Mouse (Mus musculus): ENCODE results near the gene Mtmr3. TPM values are rescaled to one million over a fixed set of nuclear protein-coding genes. Genes with fewer than 3 reads are reported as not detected.
A peak's percentile ranks its signal among the peaks of the same experiment; 100 is the strongest.

Gene Mtmr3
- polyA plus RNA-seq, 1 experiment from 2014 or later = 44.1 TPM

- H3K27ac ChIP-seq (replicated peaks; ENCODE audit: low read depth, low read length) = no peak overlapping the region
- no peak overlapping the region for H3K4me2 ChIP-seq (ENCODE audit: low read length)
- H3K4me3 ChIP-seq (replicated peaks; ENCODE audit: low read depth, low read length) = no peak overlapping the region
- H3K27me3 ChIP-seq (ENCODE audit: control insufficient read depth, insufficient read depth, low read length) = no peaks in the 10 kb centered on the region
- H3K9ac ChIP-seq (replicated peaks; ENCODE audit: low read length) = no peak overlapping the region
- ATAC-seq (ENCODE audit: low FRiP score, low TSS enrichment) (no peak), DNase-seq (no peak)
- WGBS = 96% methylated on average over 4 of the region's 4 CpGs
- no peaks in the 10 kb centered on the region for H3K9me3 ChIP-seq (ENCODE audit: control insufficient read depth, low read length)
- peaks cover 88% of the 10 kb centered on the region for H3K36me3 ChIP-seq (ENCODE audit: control insufficient read depth, insufficient read depth, low read length)
- H3K4me1 ChIP-seq (ENCODE audit: control insufficient read depth, insufficient read depth, low read length) = no peaks in the 10 kb centered on the region
Observed at GRCm38 (mm10) chr11:4489207-4489606, 105.5 kb downstream of the Mtmr3 start.

DNA sequence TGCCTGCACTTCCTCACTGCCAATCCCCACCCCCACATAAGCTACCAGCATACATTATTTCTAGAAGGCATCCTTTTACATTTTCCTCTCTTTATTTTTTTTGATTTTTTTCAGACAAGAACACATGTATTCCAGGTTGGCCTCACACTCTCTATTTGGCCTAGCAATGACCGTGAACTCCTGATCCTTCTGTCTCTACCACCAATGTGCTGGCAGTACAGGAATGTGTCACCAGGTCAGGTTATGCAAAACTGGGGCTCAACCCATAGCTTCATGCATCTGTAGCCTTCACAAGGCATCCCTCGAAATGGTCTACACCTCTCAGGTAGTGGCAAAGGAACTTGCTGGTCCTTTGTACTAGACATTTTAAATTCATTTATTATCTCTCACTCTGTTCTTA is 105.9 kb downstream of the Mtmr3 start:
- 98% methylated on average over 2 of the region's 2 CpGs for WGBS
- no peaks in the 10 kb centered on the region for H3K27me3 ChIP-seq (ENCODE audit: control insufficient read depth, insufficient read depth, low read length)
- peaks cover 90% of the 10 kb centered on the region for H3K36me3 ChIP-seq (ENCODE audit: control insufficient read depth, insufficient read depth, low read length)
- H3K4me2 ChIP-seq (ENCODE audit: low read length) = no peak overlapping the region
- H3K4me3 ChIP-seq (replicated peaks; ENCODE audit: low read depth, low read length) = no peak overlapping the region
- H3K9ac ChIP-seq (replicated peaks; ENCODE audit: low read length) = no peak overlapping the region
- ATAC-seq (ENCODE audit: low FRiP score, low TSS enrichment) (no peak), DNase-seq (no peak)
- H3K4me1 ChIP-seq (ENCODE audit: control insufficient read depth, insufficient read depth, low read length) = no peaks in the 10 kb centered on the region
- H3K27ac ChIP-seq (replicated peaks; ENCODE audit: low read depth, low read length) = no peak overlapping the region
- H3K9me3 ChIP-seq (ENCODE audit: control insufficient read depth, low read length) = no peaks in the 10 kb centered on the region

DNA sequence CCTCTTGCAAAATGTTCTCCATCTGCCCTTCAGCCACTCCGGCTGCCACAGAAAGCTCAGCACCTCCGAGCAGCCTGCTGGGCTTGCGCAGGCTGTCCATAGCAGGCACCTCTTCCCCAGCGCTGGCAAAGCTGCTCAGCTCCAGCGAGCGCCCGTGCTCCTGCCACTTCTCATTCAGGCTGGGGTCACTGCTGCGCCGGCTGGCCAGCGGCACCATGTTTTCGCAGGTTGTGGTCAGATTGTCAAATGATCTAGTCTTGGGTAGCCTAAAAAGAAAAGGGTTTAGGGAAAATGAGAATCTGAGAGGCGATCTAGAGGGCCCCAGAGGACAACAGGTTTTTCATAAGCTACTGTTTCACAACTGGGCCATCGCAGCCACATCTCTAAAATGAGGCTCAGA is 106.3 kb downstream of the Mtmr3 start:
- no peak overlapping the region for H3K9ac ChIP-seq (replicated peaks; ENCODE audit: low read length)
- H3K27me3 ChIP-seq (ENCODE audit: control insufficient read depth, insufficient read depth, low read length) = no peaks in the 10 kb centered on the region
- peaks cover 93% of the 10 kb centered on the region for H3K36me3 ChIP-seq (ENCODE audit: control insufficient read depth, insufficient read depth, low read length)
- ATAC-seq (ENCODE audit: low FRiP score, low TSS enrichment) = no peak
- no peak overlapping the region for H3K4me3 ChIP-seq (replicated peaks; ENCODE audit: low read depth, low read length)
- no peaks in the 10 kb centered on the region for H3K4me1 ChIP-seq (ENCODE audit: control insufficient read depth, insufficient read depth, low read length)
- no peak overlapping the region for H3K4me2 ChIP-seq (ENCODE audit: low read length)
- H3K27ac ChIP-seq (replicated peaks; ENCODE audit: low read depth, low read length) = no peak overlapping the region
- H3K9me3 ChIP-seq (ENCODE audit: control insufficient read depth, low read length) = no peaks in the 10 kb centered on the region
- 96% methylated on average over 13 of the region's 13 CpGs for WGBS
- DNase-seq = no peak

- no peak overlapping the region for H3K4me3 ChIP-seq (replicated peaks; ENCODE audit: low read depth, low read length)
- H3K4me2 ChIP-seq (ENCODE audit: low read length) = no peak overlapping the region
- H3K4me1 ChIP-seq (ENCODE audit: control insufficient read depth, insufficient read depth, low read length) = no peaks in the 10 kb centered on the region
- no peaks in the 10 kb centered on the region for H3K9me3 ChIP-seq (ENCODE audit: control insufficient read depth, low read length)
- H3K27me3 ChIP-seq (ENCODE audit: control insufficient read depth, insufficient read depth, low read length) = no peaks in the 10 kb centered on the region
- peak; percentile 46 for DNase-seq
- no peak overlapping the region for H3K9ac ChIP-seq (replicated peaks; ENCODE audit: low read length)
- H3K27ac ChIP-seq (replicated peaks; ENCODE audit: low read depth, low read length) = no peak overlapping the region
- no peak for ATAC-seq (ENCODE audit: low FRiP score, low TSS enrichment)
- peaks cover 99% of the 10 kb centered on the region for H3K36me3 ChIP-seq (ENCODE audit: control insufficient read depth, insufficient read depth, low read length)
- 87% methylated on average over 8 of the region's 8 CpGs for WGBS
Observed at GRCm38 (mm10) chr11:4487401-4487965, 107.2 kb downstream of the Mtmr3 start.

- DNase-seq (no peak), ATAC-seq (ENCODE audit: low FRiP score, low TSS enrichment) (no peak)
- Histone ChIP-seq H3K9ac (replicated peaks; ENCODE audit: low read length) (no peak overlapping the region), H3K4me3 (replicated peaks; ENCODE audit: low read depth, low read length) (no peak overlapping the region), H3K27ac (replicated peaks; ENCODE audit: low read depth, low read length) (no peak overlapping the region), H3K4me2 (ENCODE audit: low read length) (no peak overlapping the region), H3K4me1 (ENCODE audit: control insufficient read depth, insufficient read depth, low read length) (no peaks in the 10 kb centered on the region), H3K27me3 (ENCODE audit: control insufficient read depth, insufficient read depth, low read length) (no peaks in the 10 kb centered on the region), H3K36me3 (ENCODE audit: control insufficient read depth, insufficient read depth, low read length) (peaks cover 99% of the 10 kb centered on the region), H3K9me3 (ENCODE audit: control insufficient read depth, low read length) (no peaks in the 10 kb centered on the region)
- WGBS = 95% methylated on average over 5 of the region's 5 CpGs
Observed at GRCm38 (mm10) chr11:4484541-4484940, 110.1 kb downstream of the Mtmr3 start.

- WGBS = 84% methylated on average over 5 of the region's 5 CpGs
- peaks cover 93% of the 10 kb centered on the region for H3K36me3 ChIP-seq (ENCODE audit: control insufficient read depth, insufficient read depth, low read length)
- H3K9me3 ChIP-seq (ENCODE audit: control insufficient read depth, low read length) = no peaks in the 10 kb centered on the region
- H3K27me3 ChIP-seq (ENCODE audit: control insufficient read depth, insufficient read depth, low read length) = no peaks in the 10 kb centered on the region
- no peaks in the 10 kb centered on the region for H3K4me1 ChIP-seq (ENCODE audit: control insufficient read depth, insufficient read depth, low read length)
- DNase-seq = no peak
- no peak overlapping the region for H3K4me3 ChIP-seq (replicated peaks; ENCODE audit: low read depth, low read length)
- H3K4me2 ChIP-seq (ENCODE audit: low read length) = no peak overlapping the region
- H3K27ac ChIP-seq (replicated peaks; ENCODE audit: low read depth, low read length) = no peak overlapping the region
- no peak overlapping the region for H3K9ac ChIP-seq (replicated peaks; ENCODE audit: low read length)
- ATAC-seq (ENCODE audit: low FRiP score, low TSS enrichment) = no peak
Observed at GRCm38 (mm10) chr11:4482641-4483040, 112.0 kb downstream of the Mtmr3 start.

GRCm38 (mm10) chr11:4476184-4476697 is 118.4 kb downstream of the Mtmr3 start:
- Histone ChIP-seq H3K9ac (replicated peaks; ENCODE audit: low read length) (no peak overlapping the region), H3K27ac (replicated peaks; ENCODE audit: low read depth, low read length) (no peak overlapping the region), H3K27me3 (ENCODE audit: control insufficient read depth, insufficient read depth, low read length) (no peaks in the 10 kb centered on the region), H3K36me3 (ENCODE audit: control insufficient read depth, insufficient read depth, low read length) (peaks cover 32% of the 10 kb centered on the region), H3K4me1 (ENCODE audit: control insufficient read depth, insufficient read depth, low read length) (no peaks in the 10 kb centered on the region), H3K9me3 (ENCODE audit: control insufficient read depth, low read length) (no peaks in the 10 kb centered on the region), H3K4me2 (ENCODE audit: low read length) (no peak overlapping the region), H3K4me3 (replicated peaks; ENCODE audit: low read depth, low read length) (no peak overlapping the region)
- DNase-seq (no peak), ATAC-seq (ENCODE audit: low FRiP score, low TSS enrichment) (no peak)
- 91% methylated on average over 4 of the region's 4 CpGs for WGBS

GRCm38 (mm10) chr11:4472464-4473179 is 122.0 kb downstream of the Mtmr3 start:
- H3K9ac ChIP-seq (replicated peaks; ENCODE audit: low read length) = no peak overlapping the region
- WGBS = 83% methylated on average over 7 of the region's 7 CpGs
- H3K4me3 ChIP-seq (replicated peaks; ENCODE audit: low read depth, low read length) = no peak overlapping the region
- H3K27ac ChIP-seq (replicated peaks; ENCODE audit: low read depth, low read length) = no peak overlapping the region
- no peak overlapping the region for H3K4me2 ChIP-seq (ENCODE audit: low read length)
- DNase-seq (no peak), ATAC-seq (ENCODE audit: low FRiP score, low TSS enrichment) (no peak)
- no peaks in the 10 kb centered on the region for H3K27me3 ChIP-seq (ENCODE audit: control insufficient read depth, insufficient read depth, low read length)
- H3K4me1 ChIP-seq (ENCODE audit: control insufficient read depth, insufficient read depth, low read length) = no peaks in the 10 kb centered on the region
- no peaks in the 10 kb centered on the region for H3K9me3 ChIP-seq (ENCODE audit: control insufficient read depth, low read length)
- 0 out of 2 replicates have a peak, but pooled peaks cover 2% of the 10 kb centered on the region for H3K36me3 ChIP-seq (ENCODE audit: control insufficient read depth, insufficient read depth, low read length)

GRCm38 (mm10) chr11:4471734-4472133 is 122.9 kb downstream of the Mtmr3 start:
- no peak overlapping the region for H3K27ac ChIP-seq (replicated peaks; ENCODE audit: low read depth, low read length)
- 79% methylated on average over 5 of the region's 5 CpGs for WGBS
- H3K9ac ChIP-seq (replicated peaks; ENCODE audit: low read length) = no peak overlapping the region
- H3K36me3 ChIP-seq (ENCODE audit: control insufficient read depth, insufficient read depth, low read length) = no peaks in the 10 kb centered on the region
- no peaks in the 10 kb centered on the region for H3K27me3 ChIP-seq (ENCODE audit: control insufficient read depth, insufficient read depth, low read length)
- H3K4me2 ChIP-seq (ENCODE audit: low read length) = no peak overlapping the region
- no peak overlapping the region for H3K4me3 ChIP-seq (replicated peaks; ENCODE audit: low read depth, low read length)
- H3K9me3 ChIP-seq (ENCODE audit: control insufficient read depth, low read length) = no peaks in the 10 kb centered on the region
- no peak for DNase-seq
- ATAC-seq (ENCODE audit: low FRiP score, low TSS enrichment) = no peak
- H3K4me1 ChIP-seq (ENCODE audit: control insufficient read depth, insufficient read depth, low read length) = no peaks in the 10 kb centered on the region

All from midbrain, embryonic 14.5 days (tissue).